Mouse (Mus musculus) limb, embryonic 10.5 days (tissue): ENCODE data around the gene Slc29a4. TPM values are rescaled to one million over a fixed set of nuclear protein-coding genes. Genes with fewer than 3 reads are reported as not detected.

Source experiments
- DNase-seq: peaks from one replicate; pipeline ENCODE4 v3.0.0-alpha.2; 2017; ENCODE audit warnings: low spot score
- H3K27ac ChIP-seq: fragments of 300-500 bp; sonication (generic); 2 replicates; pipeline ENCODE4 v1.5.1; 2016; ENCODE audit warnings: mild to moderate bottlenecking
- H3K27me3 ChIP-seq: fragments of 300-500 bp; sonication (generic); 2 replicates; pipeline ENCODE4 v1.6.1; 2016; ENCODE audit warnings: low read depth, mild to moderate bottlenecking; ENCODE audit not compliant: poor library complexity, severe bottlenecking
- H3K36me3 ChIP-seq: fragments of 300-500 bp; sonication (generic); 2 replicates; pipeline ENCODE4 v1.6.1; 2016; ENCODE audit warnings: mild to moderate bottlenecking, moderate library complexity
- H3K4me1 ChIP-seq: fragments of 300-500 bp; sonication (generic); 2 replicates; pipeline ENCODE4 v1.6.1; 2016
- H3K4me3 ChIP-seq: fragments of 300-500 bp; sonication (generic); 2 replicates; pipeline ENCODE4 v1.5.1; 2016; ENCODE audit warnings: mild to moderate bottlenecking, moderate library complexity
- H3K9me3 ChIP-seq: fragments of 300-500 bp; sonication (generic); replicated peaks from 2 replicates; pipeline ENCODE4 v1.6.1; 2016; ENCODE audit warnings: mild to moderate bottlenecking
- WGBS: fragments of 180-500 bp; shearing (Covaris S2); methylation state at CpG from one replicate; pipeline ENCODE4 v1.1.7; 2016; 5-methylcytosine and 5-hydroxymethylcytosine counted together
- polyA plus RNA-seq: library from polyadenylated mRNA; unstranded; fragments of >200 nt; fragmentation: Nextera tagmentation; extraction: Ambion mirVana; gene quantifications from 2 replicates; pipeline ENCODE4 v1.2.1, GENCODE M21; 2016

Gene Slc29a4
- polyA plus RNA-seq, 1 experiment from 2014 or later: 17.5 TPM

DNA sequence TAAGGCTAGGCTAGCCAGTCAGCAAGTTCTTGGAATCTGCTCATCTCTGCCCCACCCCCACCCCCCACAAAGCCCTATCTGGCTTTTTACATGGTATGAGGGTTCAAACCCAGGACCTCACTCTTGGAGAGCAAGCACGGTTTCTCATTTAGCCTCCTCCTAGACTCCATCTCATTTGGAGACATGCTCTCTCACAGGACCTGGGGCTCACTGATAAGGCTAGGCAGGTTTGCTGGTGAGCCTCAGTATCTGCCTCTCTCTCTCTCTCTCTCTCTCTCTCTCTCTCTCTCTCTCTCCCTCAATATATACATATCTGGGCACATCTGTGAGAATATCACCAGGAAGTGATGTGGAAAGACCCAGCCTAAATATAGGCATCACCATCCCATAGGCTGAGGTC is 13.2 kb upstream of the Slc29a4 start:
- DNase-seq: no peak
- H3K36me3 ChIP-seq: no peaks in the 10 kb centered on the region
- H3K9me3 ChIP-seq: no peaks in the 10 kb centered on the region
- no peaks in the 10 kb centered on the region for H3K4me1 ChIP-seq
- 88% methylated on average over 1 of the region's 1 CpGs for WGBS
- no peak overlapping the region for H3K27ac ChIP-seq
- H3K27me3 ChIP-seq: no peaks in the 10 kb centered on the region
- no peak overlapping the region for H3K4me3 ChIP-seq

DNA sequence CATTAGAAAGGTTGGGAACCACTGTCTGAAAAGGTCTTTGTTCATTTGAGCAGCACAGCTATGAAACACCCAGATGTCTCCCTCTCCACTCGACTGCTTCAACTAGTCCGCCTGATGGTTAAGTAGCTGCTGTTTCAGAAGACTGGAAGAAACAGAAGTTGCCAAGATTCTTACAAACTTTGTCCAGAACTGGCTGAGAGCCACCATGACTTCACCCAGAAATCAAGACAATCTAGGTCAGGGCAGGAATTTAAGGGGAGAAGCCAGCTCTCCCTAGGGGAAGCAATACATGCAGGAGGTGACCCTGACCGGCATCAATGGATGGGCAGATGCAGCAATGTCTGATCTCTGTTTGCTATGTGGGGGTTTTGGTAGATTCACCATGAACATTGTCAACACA is 10.4 kb upstream of the Slc29a4 start:
- DNase-seq: no peak
- Histone ChIP-seq H3K36me3 (no peaks in the 10 kb centered on the region), H3K27ac (no peak overlapping the region), H3K27me3 (no peaks in the 10 kb centered on the region), H3K9me3 (no peaks in the 10 kb centered on the region), H3K4me1 (no peaks in the 10 kb centered on the region), H3K4me3 (no peak overlapping the region)
- 88% methylated on average over 3 of the region's 3 CpGs for WGBS

DNA sequence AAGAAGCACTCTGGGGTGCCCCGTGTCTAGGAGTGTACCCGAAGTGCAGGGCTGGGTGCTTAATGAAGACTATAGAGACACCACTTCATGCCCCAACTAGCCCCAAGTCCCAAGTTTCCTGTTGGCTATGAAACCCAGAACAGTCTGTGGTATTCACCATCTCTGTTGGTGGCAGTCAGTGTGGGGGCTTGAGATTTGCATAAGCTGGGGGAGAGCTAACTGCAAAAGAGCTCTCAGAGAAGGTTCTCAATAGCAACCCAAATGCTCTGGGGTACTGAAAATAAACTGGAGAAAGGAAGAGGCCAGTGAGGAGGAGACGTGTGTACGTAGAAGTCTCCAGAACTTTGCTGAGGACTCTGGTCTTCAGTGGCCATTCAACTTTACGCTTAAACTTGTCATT is 9.8 kb upstream of the Slc29a4 start:
- 88% methylated on average over 5 of the region's 5 CpGs for WGBS
- H3K27me3 ChIP-seq: no peaks in the 10 kb centered on the region
- H3K4me3 ChIP-seq: no peak overlapping the region
- no peaks in the 10 kb centered on the region for H3K36me3 ChIP-seq
- H3K9me3 ChIP-seq: no peaks in the 10 kb centered on the region
- H3K4me1 ChIP-seq: no peaks in the 10 kb centered on the region
- H3K27ac ChIP-seq: no peak overlapping the region
- DNase-seq: no peak

DNA sequence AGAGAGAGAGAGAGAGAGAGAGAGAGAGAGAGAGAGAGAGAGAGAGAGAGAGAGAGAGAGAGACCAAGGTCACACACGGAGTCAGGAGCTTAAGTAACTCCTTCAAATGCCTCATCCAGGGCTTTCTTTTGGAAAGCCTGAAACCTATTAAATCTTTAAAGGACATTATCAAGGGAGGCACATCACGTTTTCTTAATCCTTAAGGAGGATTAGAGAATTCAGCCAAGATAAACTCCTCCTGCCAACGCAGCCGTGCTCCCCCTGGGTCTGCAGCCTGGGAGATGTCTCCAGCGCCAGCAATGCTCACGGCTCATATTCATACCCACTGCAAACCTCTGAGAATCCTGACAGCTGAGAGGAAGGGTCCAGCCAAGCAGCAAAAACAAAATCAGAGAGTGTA is 3.4 kb upstream of the Slc29a4 start:
- 0 out of 2 replicates have a peak, but pooled peaks cover 4% of the 10 kb centered on the region for H3K4me1 ChIP-seq
- 67% methylated on average over 6 of the region's 6 CpGs for WGBS
- no peaks in the 10 kb centered on the region for H3K36me3 ChIP-seq
- H3K9me3 ChIP-seq: no peaks in the 10 kb centered on the region
- no peaks in the 10 kb centered on the region for H3K27me3 ChIP-seq
- no peak overlapping the region for H3K27ac ChIP-seq
- H3K4me3 ChIP-seq: no peak overlapping the region
- no peak for DNase-seq

DNA sequence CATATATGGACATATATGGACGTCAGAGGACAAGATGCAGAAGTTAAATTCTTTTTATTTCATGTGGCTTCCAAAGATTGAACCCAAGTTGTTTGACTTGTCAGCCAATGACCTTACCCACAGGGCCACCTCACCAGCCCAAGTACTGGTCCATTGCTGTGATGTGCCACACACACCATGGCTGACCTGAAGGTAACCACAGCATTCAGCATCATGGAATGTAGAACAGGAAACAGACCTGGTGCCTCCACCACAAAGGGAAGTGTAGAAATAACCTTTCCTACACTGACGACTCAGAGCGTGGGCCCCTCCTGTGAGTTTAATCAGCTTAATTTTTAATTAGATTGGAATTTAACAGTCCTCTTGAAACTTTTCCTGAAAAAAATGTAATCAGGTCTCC is 2.0 kb upstream of the Slc29a4 start:
- H3K4me1 ChIP-seq: 0 out of 2 replicates have a peak, but pooled peaks cover 4% of the 10 kb centered on the region
- WGBS: 92% methylated on average over 3 of the region's 3 CpGs
- no peak for DNase-seq
- H3K27me3 ChIP-seq: peaks cover 5% of the 10 kb centered on the region; the same call in 1 of the 2 replicates
- no peaks in the 10 kb centered on the region for H3K9me3 ChIP-seq
- H3K4me3 ChIP-seq: no peak overlapping the region
- H3K27ac ChIP-seq: no peak overlapping the region
- H3K36me3 ChIP-seq: no peaks in the 10 kb centered on the region

DNA sequence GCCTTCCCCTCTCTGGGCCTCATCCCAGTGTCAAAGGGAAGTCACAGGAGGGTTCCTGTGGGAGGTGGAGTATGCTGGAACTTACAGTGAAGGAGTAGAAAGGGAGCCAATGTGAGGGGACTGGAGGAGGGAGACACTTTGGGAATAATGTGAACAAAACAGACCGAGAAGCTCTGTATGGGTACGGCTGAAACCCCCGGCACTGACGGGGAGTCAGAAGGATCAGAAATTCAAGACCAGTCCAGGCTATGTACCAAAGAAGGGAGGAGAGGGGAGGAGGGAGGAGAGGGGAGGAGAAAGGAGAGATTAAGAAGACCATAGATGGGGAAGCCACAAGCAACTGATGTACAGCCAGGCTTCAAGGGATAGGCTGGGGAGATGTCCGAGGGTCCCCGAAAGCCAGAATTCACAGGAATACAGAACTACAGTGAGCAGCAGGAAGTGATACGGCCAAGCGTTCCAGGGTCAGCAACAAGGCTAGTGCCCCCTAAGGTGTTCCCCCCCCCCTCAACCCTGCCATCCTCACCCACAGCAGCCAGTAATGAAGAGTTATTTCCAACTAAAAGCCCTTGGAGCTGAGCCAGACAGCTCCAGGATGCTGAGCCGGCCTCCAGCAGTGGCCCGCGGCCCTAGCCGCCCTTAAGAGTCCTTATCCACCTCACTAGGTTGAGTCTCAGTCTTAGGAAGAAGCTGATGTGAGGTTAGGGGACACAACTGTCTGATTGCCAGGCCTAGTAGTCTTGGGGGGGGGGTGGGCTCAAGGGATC is 842 bp downstream of the Slc29a4 start:
- Histone ChIP-seq H3K9me3 (no peaks in the 10 kb centered on the region), H3K27ac (no peak overlapping the region), H3K27me3 (peaks cover 9% of the 10 kb centered on the region; the same call in 1 of the 2 replicates), H3K4me3 (no peak overlapping the region), H3K36me3 (no peaks in the 10 kb centered on the region), H3K4me1 (0 out of 2 replicates have a peak, but pooled peaks cover 7% of the 10 kb centered on the region)
- DNase-seq: no peak
- 79% methylated on average over 12 of the region's 12 CpGs for WGBS

DNA sequence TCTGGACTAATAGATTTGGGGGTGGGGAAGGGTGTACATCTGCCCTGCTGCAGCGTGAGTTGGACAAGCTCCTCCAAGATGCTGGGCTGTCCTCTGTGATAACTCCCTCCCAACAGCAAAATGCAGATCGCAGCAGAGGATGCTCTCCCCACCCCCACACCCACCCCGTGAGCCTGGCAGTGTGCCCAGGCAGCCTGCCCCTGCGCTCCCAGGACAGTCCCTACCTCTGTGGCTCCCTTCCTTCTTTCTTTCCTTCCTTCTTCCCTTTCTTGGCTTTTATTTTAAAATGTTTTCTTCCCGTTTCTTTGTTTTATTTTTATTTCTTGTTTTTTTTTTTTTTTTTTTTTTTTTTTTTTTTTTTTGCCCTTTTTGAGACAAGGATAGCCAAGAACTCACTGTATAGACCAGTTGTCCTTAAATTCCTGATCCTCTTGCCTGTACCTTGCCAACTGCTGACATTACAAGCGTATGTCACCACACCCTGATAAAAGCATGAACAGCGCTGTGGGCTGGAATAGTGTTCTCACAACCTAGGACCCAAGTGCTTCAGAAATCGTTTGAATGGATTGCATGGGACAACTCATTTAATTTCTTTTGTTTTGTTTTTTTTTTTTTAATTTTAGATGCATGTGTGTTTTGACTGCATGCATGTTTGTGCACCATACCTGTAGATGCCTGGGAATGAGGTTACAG is 1.6 kb downstream of the Slc29a4 start:
- Histone ChIP-seq H3K4me3 (no peak overlapping the region), H3K27me3 (peaks cover 9% of the 10 kb centered on the region; the same call in 1 of the 2 replicates), H3K9me3 (no peaks in the 10 kb centered on the region), H3K36me3 (no peaks in the 10 kb centered on the region), H3K4me1 (0 out of 2 replicates have a peak, but pooled peaks cover 7% of the 10 kb centered on the region), H3K27ac (no peak overlapping the region)
- WGBS: 58% methylated on average over 8 of the region's 8 CpGs
- no peak for DNase-seq

DNA sequence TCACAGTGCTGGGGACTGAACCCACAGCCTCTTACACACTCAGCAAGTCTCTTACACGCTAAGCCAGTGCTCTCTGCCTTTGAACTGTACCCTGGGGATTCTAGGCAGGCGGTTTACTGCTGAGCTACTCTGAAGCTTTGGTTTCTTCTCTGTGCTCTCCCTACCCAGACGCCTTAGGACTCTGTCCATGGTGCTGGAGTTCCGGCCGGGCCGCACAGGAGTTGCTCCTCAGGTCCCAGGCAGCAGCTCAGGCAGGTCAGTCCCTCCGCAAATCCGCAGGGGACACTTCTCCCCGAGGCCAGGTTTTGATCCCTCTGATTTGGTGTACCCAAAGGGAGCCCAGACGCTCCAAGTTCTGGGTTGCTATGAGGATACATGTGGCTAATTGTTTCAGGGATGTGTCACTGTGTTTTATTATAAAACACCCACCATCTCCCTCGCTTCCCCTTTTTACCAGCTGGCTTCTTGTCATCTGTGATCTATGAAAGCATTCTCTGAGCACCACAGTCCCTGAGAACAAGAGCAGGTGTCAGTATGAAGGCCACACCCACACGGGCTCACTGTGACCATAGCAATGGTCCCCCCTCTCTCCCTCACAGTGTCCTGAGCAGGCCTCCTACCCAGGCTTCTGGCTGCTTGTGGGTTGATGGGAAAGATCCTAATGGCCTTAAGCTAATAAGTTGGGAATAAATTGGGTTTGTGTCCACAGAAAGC is 2.5 kb downstream of the Slc29a4 start:
- peaks cover 10% of the 10 kb centered on the region; the same call in 1 of the 2 replicates for H3K27me3 ChIP-seq
- H3K9me3 ChIP-seq: no peaks in the 10 kb centered on the region
- no peak overlapping the region for H3K4me3 ChIP-seq
- no peak overlapping the region for H3K27ac ChIP-seq
- no peaks in the 10 kb centered on the region for H3K36me3 ChIP-seq
- H3K4me1 ChIP-seq: 0 out of 2 replicates have a peak, but pooled peaks cover 7% of the 10 kb centered on the region
- WGBS: 14% methylated on average over 12 of the region's 12 CpGs
- DNase-seq: peak; percentile 86

DNA sequence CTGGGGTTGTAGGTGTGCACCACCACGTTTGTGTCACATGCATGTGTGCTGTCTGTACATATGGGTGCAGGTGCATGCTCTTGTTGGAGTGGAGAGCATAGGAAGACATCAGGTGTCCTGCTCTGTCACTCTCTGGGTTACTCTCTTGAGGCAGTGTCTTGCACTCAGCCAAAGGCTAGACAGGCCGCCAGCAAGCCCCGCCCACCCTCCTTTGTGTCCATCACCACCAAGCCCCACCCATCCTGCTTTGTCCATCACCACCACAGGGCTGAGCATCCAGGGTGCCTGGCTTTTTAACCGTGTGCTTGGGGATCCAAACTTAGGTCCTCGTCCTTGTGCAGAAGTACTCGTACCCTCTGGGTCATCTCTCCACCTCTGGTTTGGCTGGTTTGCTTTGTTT is 3.9 kb downstream of the Slc29a4 start:
- Histone ChIP-seq H3K9me3 (no peaks in the 10 kb centered on the region), H3K27ac (no peak overlapping the region), H3K4me3 (no peak overlapping the region), H3K36me3 (no peaks in the 10 kb centered on the region), H3K4me1 (peaks cover 10% of the 10 kb centered on the region), H3K27me3 (peaks cover 24% of the 10 kb centered on the region)
- no peak for DNase-seq
- WGBS: 45% methylated on average over 6 of the region's 6 CpGs

DNA sequence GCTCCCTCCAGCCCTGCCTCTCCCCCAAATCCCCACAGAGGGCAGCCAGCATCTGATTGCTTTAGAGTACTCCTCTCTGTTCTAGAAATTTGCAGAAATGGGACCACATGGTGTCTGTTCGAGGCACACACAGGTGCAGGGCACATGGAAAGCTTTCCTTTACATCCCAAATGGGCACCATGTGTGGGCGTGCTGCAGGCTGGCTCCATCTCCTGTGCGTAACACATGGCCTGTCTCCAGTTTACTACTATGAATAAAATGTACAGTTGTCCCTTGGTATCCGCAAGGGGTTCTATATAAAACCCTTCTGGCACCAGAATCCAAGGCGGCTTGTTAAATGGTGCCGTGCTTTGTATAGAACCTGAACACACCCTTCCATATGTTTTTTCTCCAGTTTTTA is 4.6 kb downstream of the Slc29a4 start:
- 85% methylated on average over 6 of the region's 6 CpGs for WGBS
- peaks cover 16% of the 10 kb centered on the region for H3K4me1 ChIP-seq
- no peak for DNase-seq
- no peaks in the 10 kb centered on the region for H3K9me3 ChIP-seq
- no peak overlapping the region for H3K27ac ChIP-seq
- H3K4me3 ChIP-seq: no peak overlapping the region
- peaks cover 30% of the 10 kb centered on the region for H3K27me3 ChIP-seq
- H3K36me3 ChIP-seq: no peaks in the 10 kb centered on the region

DNA sequence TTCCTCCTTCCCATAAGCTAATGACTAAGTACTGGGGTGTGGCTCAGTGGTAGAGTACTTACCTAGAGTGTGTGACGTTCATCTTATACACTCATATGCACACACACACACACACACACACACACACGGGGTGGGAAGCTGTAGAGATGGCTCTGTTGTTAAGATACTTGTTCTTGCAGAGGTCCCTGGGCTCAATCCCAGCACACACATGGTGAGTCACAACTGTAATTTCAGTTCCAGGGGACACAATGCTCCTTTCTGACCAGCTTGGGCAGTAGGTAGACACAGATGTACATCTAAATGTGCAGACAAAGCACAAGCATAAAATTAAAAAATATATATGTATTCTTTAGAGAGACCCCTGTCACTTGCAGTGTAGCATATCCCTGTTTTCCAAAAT is 5.4 kb downstream of the Slc29a4 start:
- H3K9me3 ChIP-seq: no peaks in the 10 kb centered on the region
- no peak for DNase-seq
- 71% methylated on average over 2 of the region's 2 CpGs for WGBS
- H3K36me3 ChIP-seq: no peaks in the 10 kb centered on the region
- H3K27ac ChIP-seq: no peak overlapping the region
- H3K4me1 ChIP-seq: peaks cover 25% of the 10 kb centered on the region
- no peak overlapping the region for H3K4me3 ChIP-seq
- peaks cover 35% of the 10 kb centered on the region for H3K27me3 ChIP-seq

DNA sequence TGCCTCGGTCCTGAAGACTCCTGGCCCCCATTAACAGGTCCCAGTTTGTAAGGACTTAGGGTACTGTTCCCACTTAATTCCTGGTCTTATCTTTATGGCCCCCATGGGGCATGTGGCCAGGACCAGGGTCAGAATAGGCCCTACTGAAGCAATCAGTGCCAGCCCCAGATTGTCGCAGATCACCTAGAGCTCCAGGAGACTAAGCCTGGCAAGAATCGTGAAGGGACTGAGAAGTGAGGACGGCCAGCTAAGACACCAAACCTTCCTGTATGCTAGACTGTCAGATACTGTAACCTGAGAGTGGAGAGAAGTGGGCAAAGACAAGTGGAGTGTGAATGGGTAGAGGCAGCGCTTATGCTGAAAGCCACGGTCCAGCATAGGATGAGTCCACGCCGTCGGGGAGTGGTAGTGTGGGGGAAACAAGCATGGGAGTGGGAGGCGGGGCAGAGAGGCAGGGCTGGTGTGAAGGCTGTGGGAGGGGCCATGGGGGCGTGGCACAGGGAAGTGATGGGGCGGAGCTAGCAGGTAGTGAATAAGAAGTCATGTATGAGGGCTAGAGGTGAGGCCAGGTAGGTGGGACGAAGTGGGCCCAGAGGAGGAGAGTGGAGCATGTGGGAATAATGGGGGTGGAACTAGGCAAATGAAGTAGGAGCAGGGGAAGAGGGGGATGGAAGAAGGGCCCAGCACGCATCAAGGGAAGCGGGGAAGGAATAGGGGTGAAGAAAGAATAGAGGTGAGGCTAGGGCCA is 8.7 kb downstream of the Slc29a4 start:
- Histone ChIP-seq H3K9me3 (no peaks in the 10 kb centered on the region), H3K27me3 (peaks cover 47% of the 10 kb centered on the region), H3K36me3 (no peaks in the 10 kb centered on the region; the same call in 1 of the 2 replicates), H3K4me1 (peaks cover 27% of the 10 kb centered on the region), H3K4me3 (peak overlapping the region; percentile 79), H3K27ac (no peak overlapping the region)
- 10% methylated on average over 15 of the region's 15 CpGs for WGBS
- DNase-seq: peak; percentile 44
